Mouse (Mus musculus): ENCODE results near the gene Metap1d. TPM values are rescaled to one million over a fixed set of nuclear protein-coding genes. Genes with fewer than 3 reads are reported as not detected.

The Metap1d gene
- polyA plus RNA-seq, 1 experiment, result 7.3 TPM

DNA sequence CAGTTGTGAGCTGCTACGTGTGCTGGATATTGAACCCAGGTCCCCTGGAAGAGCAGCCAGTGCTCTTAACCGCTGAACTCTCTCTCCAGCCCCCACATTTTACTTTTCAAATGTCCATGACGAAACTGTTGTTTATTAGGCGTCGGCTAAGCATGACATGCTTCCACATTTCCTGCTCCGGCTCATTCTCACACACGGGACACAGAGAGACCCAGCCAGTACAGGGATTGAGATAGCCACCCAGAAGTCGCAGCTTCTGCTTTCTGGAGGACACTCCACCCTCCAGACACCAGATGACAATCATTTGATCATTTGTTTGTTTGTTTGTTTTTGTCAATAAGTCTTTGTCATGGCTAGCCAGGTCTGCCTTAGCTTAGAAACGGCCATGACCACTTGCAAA, 51.8 kb downstream of the Metap1d start:
- Histone ChIP-seq H3K4me2 (ENCODE audit: low read depth) (no peak overlapping the region), H3K4me3 (no peak overlapping the region), H3K79me2 (ENCODE audit: control insufficient read depth, insufficient read depth) (no peaks in the 10 kb centered on the region), H3ac (ENCODE audit: control insufficient read depth, insufficient read length) (no peak overlapping the region), H3K36me3 (ENCODE audit: control insufficient read depth, insufficient read depth) (no peaks in the 10 kb centered on the region), H3K27me3 (ENCODE audit: control insufficient read depth, insufficient read depth, insufficient read length) (no peaks in the 10 kb centered on the region)
- TF ChIP-seq POLR2AphosphoS2 (IDR thresholded peaks at IDR 0.05; ENCODE audit: insufficient read length, low read depth) (no peak), MYOG (IDR thresholded peaks at IDR 0.05; ENCODE audit: control insufficient read depth in 1 of 3, insufficient read depth in 1 of 3, insufficient read length in 2 of 3, low read depth in 2 of 3) (no peak), CEBPB (IDR thresholded peaks at IDR 0.05; ENCODE audit: insufficient read depth, poor library complexity, severe bottlenecking) (no peak), POLR2A (IDR thresholded peaks at IDR 0.05; ENCODE audit: insufficient read length, low read depth) (no peak), TCF3 (IDR thresholded peaks at IDR 0.05; ENCODE audit: insufficient read length, low read depth) (no peak), TCF12 (IDR thresholded peaks at IDR 0.05; ENCODE audit: insufficient read depth, poor library complexity, severe bottlenecking) (no peak)

DNA sequence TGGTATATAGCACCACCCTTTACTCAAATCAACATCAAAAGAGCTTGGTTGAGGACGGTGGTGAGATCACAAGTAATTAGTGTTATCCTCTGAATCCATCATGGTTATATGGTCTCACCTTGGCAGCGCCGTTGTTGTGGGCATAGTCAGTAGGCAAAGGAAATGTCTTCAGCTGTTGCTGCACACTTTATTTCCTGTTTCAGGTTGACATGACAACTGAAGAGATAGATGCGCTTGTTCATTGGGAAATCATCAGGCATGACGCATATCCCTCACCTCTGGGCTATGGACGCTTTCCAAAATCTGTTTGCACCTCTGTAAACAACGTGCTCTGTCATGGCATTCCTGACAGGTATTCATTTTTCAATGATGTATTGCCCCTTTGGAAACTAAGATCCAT, 58.1 kb downstream of the Metap1d start:
- TF ChIP-seq POLR2AphosphoS2 (IDR thresholded peaks at IDR 0.05; ENCODE audit: insufficient read length, low read depth) (no peak), MAX (IDR thresholded peaks at IDR 0.05; ENCODE audit: low read depth) (no peak), POLR2A (IDR thresholded peaks at IDR 0.05; ENCODE audit: insufficient read length, low read depth) (no peak), REST (IDR thresholded peaks at IDR 0.05; ENCODE audit: insufficient read depth, insufficient read length) (no peak), TCF3 (IDR thresholded peaks at IDR 0.05; ENCODE audit: insufficient read length, low read depth) (no peak), CEBPB (IDR thresholded peaks at IDR 0.05; ENCODE audit: insufficient read depth, poor library complexity, severe bottlenecking) (no peak), E2F4 (IDR thresholded peaks at IDR 0.05; ENCODE audit: insufficient read depth) (no peak), USF1 (IDR thresholded peaks at IDR 0.05; ENCODE audit: low read depth) (no peak), MYOG (IDR thresholded peaks at IDR 0.05; ENCODE audit: control insufficient read depth in 1 of 3, insufficient read depth in 1 of 3, insufficient read length in 2 of 3, low read depth in 2 of 3) (no peak), MYOD1 (IDR thresholded peaks at IDR 0.05; ENCODE audit: control insufficient read depth in 1 of 3, insufficient read length in 2 of 3, low read depth in 2 of 3) (no peak), TCF12 (IDR thresholded peaks at IDR 0.05; ENCODE audit: insufficient read depth, poor library complexity, severe bottlenecking) (no peak), SRF (IDR thresholded peaks at IDR 0.05; ENCODE audit: control insufficient read depth, insufficient read length, low read depth) (no peak)
- H3ac ChIP-seq (ENCODE audit: control insufficient read depth, insufficient read length), result no peak overlapping the region
- no peak overlapping the region for H3K4me2 ChIP-seq (ENCODE audit: low read depth)
- no peaks in the 10 kb centered on the region for H3K27me3 ChIP-seq (ENCODE audit: control insufficient read depth, insufficient read depth, insufficient read length)
- no peak overlapping the region for H3K4me3 ChIP-seq
- H3K79me2 ChIP-seq (ENCODE audit: control insufficient read depth, insufficient read depth), result no peaks in the 10 kb centered on the region
- no peaks in the 10 kb centered on the region for H3K36me3 ChIP-seq (ENCODE audit: control insufficient read depth, insufficient read depth)

DNA sequence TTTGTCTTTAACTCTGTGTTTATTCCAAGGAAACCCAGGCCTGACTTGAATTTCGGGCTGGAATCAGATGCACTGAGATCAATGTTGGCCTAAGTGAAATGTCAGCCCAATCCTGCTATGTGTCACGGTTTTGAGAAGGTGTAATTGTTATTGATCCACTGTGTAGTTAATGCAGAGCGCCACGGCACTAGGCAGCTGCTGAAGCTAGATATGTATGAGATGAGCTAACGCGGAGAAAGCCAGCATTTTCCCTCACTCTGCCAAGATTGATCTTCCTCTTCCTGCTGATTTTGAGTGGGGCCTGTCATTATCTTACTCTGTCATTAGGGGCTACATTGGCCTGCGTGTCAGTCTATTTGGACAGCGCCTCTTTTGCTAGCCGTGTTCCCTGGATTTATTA, 59.2 kb downstream of the Metap1d start:
- no peak for TF ChIP-seq TCF3 (IDR thresholded peaks at IDR 0.05; ENCODE audit: insufficient read length, low read depth)
- TF ChIP-seq MAX (IDR thresholded peaks at IDR 0.05; ENCODE audit: low read depth), result no peak
- TF ChIP-seq USF1 (IDR thresholded peaks at IDR 0.05; ENCODE audit: low read depth), result no peak
- no peak for TF ChIP-seq POLR2AphosphoS2 (IDR thresholded peaks at IDR 0.05; ENCODE audit: insufficient read length, low read depth)
- no peak for TF ChIP-seq TCF12 (IDR thresholded peaks at IDR 0.05; ENCODE audit: insufficient read depth, poor library complexity, severe bottlenecking)
- no peak for TF ChIP-seq REST (IDR thresholded peaks at IDR 0.05; ENCODE audit: insufficient read depth, insufficient read length)
- no peak for TF ChIP-seq SRF (IDR thresholded peaks at IDR 0.05; ENCODE audit: control insufficient read depth, insufficient read length, low read depth)
- TF ChIP-seq MYOG (IDR thresholded peaks at IDR 0.05; ENCODE audit: control insufficient read depth in 1 of 3, insufficient read depth in 1 of 3, insufficient read length in 2 of 3, low read depth in 2 of 3), result no peak
- no peak for TF ChIP-seq POLR2A (IDR thresholded peaks at IDR 0.05; ENCODE audit: insufficient read length, low read depth)
- no peak for TF ChIP-seq E2F4 (IDR thresholded peaks at IDR 0.05; ENCODE audit: insufficient read depth)
- no peak for TF ChIP-seq MYOD1 (IDR thresholded peaks at IDR 0.05; ENCODE audit: control insufficient read depth in 1 of 3, insufficient read length in 2 of 3, low read depth in 2 of 3)
- no peak for TF ChIP-seq CEBPB (IDR thresholded peaks at IDR 0.05; ENCODE audit: insufficient read depth, poor library complexity, severe bottlenecking)
- no peaks in the 10 kb centered on the region for H3K79me2 ChIP-seq (ENCODE audit: control insufficient read depth, insufficient read depth)
- no peak overlapping the region for H3ac ChIP-seq (ENCODE audit: control insufficient read depth, insufficient read length)

GRCm38 (mm10) chr2:71516995-71517394, 63.9 kb downstream of the Metap1d start:
- TF ChIP-seq E2F4 (IDR thresholded peaks at IDR 0.05; ENCODE audit: insufficient read depth), result no peak
- no peak for TF ChIP-seq MYOG (IDR thresholded peaks at IDR 0.05; ENCODE audit: control insufficient read depth in 1 of 3, insufficient read depth in 1 of 3, insufficient read length in 2 of 3, low read depth in 2 of 3)
- TF ChIP-seq REST (IDR thresholded peaks at IDR 0.05; ENCODE audit: insufficient read depth, insufficient read length), result no peak
- TF ChIP-seq MAX (IDR thresholded peaks at IDR 0.05; ENCODE audit: low read depth), result no peak
- no peak for TF ChIP-seq SRF (IDR thresholded peaks at IDR 0.05; ENCODE audit: control insufficient read depth, insufficient read length, low read depth)
- TF ChIP-seq POLR2AphosphoS2 (IDR thresholded peaks at IDR 0.05; ENCODE audit: insufficient read length, low read depth), result no peak
- TF ChIP-seq CEBPB (IDR thresholded peaks at IDR 0.05; ENCODE audit: insufficient read depth, poor library complexity, severe bottlenecking), result no peak
- no peak for TF ChIP-seq TCF12 (IDR thresholded peaks at IDR 0.05; ENCODE audit: insufficient read depth, poor library complexity, severe bottlenecking)
- TF ChIP-seq POLR2A (IDR thresholded peaks at IDR 0.05; ENCODE audit: insufficient read length, low read depth), result no peak
- TF ChIP-seq USF1 (IDR thresholded peaks at IDR 0.05; ENCODE audit: low read depth), result no peak
- no peak for TF ChIP-seq MYOD1 (IDR thresholded peaks at IDR 0.05; ENCODE audit: control insufficient read depth in 1 of 3, insufficient read length in 2 of 3, low read depth in 2 of 3)
- no peak for TF ChIP-seq TCF3 (IDR thresholded peaks at IDR 0.05; ENCODE audit: insufficient read length, low read depth)
- H3K79me2 ChIP-seq (ENCODE audit: control insufficient read depth, insufficient read depth), result no peaks in the 10 kb centered on the region
- no peak overlapping the region for H3K4me2 ChIP-seq (ENCODE audit: low read depth)
- H3K36me3 ChIP-seq (ENCODE audit: control insufficient read depth, insufficient read depth), result no peaks in the 10 kb centered on the region
- H3ac ChIP-seq (ENCODE audit: control insufficient read depth, insufficient read length), result no peak overlapping the region
- no peak overlapping the region for H3K4me3 ChIP-seq
- H3K27me3 ChIP-seq (ENCODE audit: control insufficient read depth, insufficient read depth, insufficient read length), result no peaks in the 10 kb centered on the region

More for the DNA sequence above, 59.2 kb downstream of the Metap1d start:
- H3K36me3 ChIP-seq (ENCODE audit: control insufficient read depth, insufficient read depth), result no peaks in the 10 kb centered on the region
- H3K4me3 ChIP-seq, result no peak overlapping the region
- H3K27me3 ChIP-seq (ENCODE audit: control insufficient read depth, insufficient read depth, insufficient read length), result no peaks in the 10 kb centered on the region
- no peak overlapping the region for H3K4me2 ChIP-seq (ENCODE audit: low read depth)

Measured in myocyte (in vitro differentiated cells).